Mouse (Mus musculus) heart, postnatal 0 days (tissue): Measurements from ENCODE around the gene Dnal1.

ENCODE experiments used
- CTCF ChIP-seq: IDR thresholded peaks from 2 replicates; pipeline ENCODE4 v1.5.1; 2016; ENCODE audit warnings: antibody characterized with exemption, control low read depth, low read depth
- EP300 ChIP-seq: IDR thresholded peaks from 2 replicates; pipeline ENCODE4 v1.6.1; 2016; ENCODE audit warnings: antibody characterized with exemption, low read depth

GRCm38 (mm10) chr12:84160491-84160890 is 46.3 kb downstream of the Dnal1 start:
- no peak for TF ChIP-seq CTCF
- no peak for TF ChIP-seq EP300
